Mouse (Mus musculus): ENCODE results near the gene Prkar1a.

DNA sequence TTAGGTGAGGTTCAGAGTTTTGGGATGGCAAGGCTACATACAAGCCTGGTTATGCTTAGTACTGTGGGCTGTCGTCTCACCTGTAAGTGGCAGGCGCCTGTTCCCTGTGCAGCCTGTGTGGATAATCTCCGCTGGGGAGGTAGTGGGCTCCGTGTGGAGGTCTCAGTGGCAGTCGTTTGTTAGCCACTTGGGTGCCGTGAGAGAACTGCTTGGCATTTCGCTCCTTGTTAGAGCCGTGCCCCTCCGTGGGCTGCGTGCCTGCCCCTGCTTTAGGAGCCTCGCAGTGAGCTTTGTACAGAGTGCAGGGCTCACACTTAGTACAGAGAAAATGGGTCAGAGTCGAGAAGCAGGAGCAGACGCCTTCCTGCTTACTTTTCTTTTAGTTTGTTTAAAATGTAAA lies 15.1 kb downstream of the Prkar1a start:
- TF ChIP-seq CTCF (IDR thresholded peaks at IDR 0.05; ENCODE audit: borderline replicate concordance, insufficient read depth, low read depth, low read length): no peak
- no peak for TF ChIP-seq POLR2A (IDR thresholded peaks at IDR 0.05; ENCODE audit: borderline replicate concordance, insufficient read depth, low read length)

All from cerebellum, adult 2 months (tissue).